Mouse (Mus musculus): ENCODE measurements around the gene Stab2.
A peak's percentile ranks its signal among the peaks of the same experiment; 100 is the strongest.

Gene Stab2

DNA sequence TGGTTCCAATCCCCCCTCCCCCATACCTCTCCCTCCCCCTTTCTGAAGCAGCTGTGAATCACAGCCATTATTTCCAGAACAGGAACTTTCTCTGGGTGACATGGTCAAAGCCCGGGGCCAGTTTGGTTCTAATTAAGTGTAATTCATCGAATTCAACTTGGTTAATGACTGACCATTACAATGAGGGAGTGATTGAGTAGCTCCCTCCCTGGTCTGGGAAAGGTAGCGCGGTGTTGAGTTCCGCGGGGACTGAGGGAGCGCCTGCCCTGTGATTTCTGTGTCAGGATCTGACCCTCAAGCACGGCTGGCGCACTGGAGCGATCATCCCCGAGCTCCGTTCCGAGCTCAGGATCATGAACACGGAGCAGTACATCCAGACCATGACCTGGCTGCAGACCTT lies 183.0 kb downstream of the Stab2 start:
- no peak for DNase-seq

DNA sequence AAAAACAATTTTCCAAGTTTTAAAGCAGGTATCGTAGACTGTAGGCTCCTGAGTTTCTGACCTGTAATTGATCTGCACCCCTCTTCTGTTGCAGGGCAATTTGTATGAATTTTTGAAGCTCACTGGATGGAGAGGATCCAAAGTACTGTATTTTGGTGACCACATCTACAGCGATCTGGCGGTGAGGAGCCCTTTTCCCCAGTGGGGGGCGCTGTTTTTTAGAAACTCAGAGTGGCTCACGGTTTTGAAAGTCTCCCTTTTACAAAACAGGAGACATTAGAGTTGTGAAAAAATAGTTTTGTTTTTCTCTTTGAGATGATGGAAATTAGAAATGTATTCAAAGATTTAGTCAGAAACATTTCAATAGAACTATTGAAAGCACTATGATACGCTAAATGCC lies 183.7 kb downstream of the Stab2 start:
- DNase-seq: no peak

DNA sequence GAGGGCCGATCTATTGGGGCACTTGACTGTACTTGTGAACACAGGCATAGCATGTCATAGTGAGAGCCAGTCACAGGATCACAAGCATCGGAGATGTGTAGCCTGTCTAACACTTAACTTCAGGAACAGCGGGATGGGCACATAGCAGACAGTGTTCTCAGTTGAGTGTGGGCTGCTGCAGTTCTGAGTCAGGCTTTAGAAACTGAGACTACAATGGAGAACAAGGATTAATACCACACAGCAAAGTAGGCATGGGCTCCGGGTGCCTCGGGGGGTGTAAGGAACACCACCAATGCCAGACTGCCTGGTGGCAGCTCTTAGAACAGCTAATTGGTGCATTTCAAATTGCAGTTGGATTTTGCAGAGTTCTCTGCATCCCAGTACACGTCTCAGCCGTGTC lies 186.8 kb downstream of the Stab2 start:
- no peak for DNase-seq

DNA sequence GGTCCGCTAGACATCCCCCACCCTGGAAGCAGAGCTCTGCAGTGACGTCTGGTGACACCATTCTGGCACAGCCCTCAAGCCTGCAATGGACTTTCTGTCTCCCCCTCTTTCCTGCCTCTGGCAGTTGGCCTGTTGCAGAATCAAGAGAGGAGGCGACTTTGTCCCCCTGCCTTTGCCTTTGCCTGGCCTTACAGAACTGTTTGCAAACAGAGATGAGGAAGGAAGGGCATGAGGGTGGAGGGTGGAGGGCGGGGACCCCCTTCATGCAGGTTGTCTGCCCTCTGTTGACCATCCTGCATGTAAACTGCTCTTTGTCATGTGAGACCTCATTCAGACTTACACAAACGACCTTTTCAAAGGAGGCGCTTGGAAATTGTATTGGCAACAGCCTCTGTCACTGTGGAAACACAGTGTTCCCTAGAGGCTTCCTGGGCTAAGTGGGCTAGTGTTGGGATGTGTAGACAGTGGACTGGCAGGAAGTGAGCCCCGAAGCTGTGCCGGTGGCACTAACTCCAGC lies 188.1 kb downstream of the Stab2 start:
- no peak for DNase-seq

DNA sequence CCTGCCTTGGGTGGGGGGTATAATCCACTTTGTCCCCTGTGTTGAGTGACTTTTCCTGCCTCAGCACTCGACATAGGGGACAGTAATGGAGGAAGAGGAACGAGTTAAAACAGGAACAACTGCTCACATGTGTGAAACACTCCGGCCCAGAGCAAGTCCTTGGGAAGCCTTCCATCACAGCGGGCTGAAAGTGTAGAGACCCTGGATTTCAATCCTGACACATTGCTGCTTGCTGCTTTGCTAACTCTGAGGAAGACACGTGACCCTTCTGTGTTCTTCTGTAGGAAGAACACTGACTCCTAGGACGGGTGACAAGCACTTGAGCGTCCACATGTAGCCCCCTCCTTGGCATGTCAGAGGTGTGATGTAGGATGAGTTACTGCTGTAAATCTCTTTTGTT lies 192.7 kb downstream of the Stab2 start:
- no peak for DNase-seq

DNA sequence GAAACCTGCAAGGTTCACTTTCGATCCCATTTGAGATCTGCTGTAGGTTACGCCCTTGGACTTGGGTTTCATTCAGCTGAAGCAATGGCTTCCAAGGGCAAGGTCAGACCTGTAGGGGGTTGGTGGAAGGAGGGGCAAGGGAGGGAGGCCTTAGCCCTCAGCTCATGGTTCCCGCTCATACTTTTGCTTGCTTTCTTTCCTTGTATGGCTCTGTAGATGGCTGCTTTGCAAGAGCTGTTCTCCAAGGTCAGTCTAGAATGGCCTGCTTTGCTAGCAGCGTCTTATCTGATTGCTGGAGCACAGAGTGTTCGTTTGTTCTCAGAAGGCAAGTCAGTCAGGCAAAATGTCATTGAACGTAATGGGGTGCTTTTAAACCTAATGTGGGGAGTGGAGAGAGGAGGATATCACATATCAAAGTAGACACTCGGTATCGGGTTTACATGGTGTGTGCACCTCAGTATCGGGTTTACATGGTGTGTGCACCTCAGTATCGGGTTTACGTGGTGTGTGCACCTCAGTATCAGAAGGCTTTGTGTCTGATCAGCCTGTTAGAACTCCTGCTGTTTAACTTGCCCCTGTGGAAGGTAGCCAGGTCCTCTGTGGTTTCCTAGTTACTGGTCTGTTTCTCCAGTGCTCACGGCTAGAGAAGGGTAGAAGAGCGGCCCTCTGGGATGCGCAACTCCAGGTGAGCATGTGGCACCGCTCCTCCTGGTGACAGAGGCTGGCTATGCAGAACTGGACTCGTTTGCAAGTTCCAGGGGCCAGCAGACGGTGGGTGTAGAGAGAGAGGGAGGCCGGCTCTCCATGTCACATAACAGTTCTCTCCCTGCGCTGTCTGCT lies 193.3 kb downstream of the Stab2 start:
- no peak for DNase-seq

DNA sequence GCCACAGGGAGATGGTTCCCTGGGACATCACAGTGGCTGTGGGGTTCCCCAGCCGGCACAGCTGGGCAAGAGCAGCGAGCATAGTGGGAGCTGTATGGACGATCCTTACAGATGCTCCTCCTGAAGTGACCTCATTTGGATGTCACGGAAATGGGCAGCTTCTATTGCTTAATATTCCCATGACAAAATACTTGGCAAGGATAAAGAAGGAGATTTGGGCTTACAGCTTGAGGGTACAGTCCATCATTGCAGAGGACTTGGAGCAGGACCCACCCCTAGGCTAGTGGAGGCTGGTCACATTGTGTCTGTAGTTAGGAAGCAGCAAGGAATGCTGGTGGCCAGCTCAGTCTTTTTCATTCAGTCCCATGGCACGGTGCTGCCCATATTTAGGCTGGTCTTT lies 197.2 kb downstream of the Stab2 start:
- no peak for DNase-seq

DNA sequence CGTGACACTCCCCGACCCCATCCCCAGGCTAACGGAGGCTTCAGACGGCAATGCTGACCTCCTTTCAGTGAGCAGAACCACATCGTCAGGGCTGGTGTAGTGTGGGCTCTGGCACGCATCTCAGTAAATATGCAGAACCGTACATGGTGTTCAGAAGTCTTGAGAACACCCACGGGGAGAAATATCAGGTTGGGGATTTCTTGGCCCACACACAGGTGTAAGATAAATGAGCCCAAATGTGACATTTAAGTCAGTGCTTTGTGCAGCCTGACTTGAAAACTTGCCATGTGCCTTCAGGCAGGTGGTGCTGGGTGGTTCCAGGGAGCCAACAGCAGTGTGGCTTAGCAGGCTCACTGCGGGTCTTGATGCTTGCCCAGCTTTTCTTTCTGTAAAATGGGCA lies 197.8 kb downstream of the Stab2 start:
- DNase-seq: peak; percentile 48

DNA sequence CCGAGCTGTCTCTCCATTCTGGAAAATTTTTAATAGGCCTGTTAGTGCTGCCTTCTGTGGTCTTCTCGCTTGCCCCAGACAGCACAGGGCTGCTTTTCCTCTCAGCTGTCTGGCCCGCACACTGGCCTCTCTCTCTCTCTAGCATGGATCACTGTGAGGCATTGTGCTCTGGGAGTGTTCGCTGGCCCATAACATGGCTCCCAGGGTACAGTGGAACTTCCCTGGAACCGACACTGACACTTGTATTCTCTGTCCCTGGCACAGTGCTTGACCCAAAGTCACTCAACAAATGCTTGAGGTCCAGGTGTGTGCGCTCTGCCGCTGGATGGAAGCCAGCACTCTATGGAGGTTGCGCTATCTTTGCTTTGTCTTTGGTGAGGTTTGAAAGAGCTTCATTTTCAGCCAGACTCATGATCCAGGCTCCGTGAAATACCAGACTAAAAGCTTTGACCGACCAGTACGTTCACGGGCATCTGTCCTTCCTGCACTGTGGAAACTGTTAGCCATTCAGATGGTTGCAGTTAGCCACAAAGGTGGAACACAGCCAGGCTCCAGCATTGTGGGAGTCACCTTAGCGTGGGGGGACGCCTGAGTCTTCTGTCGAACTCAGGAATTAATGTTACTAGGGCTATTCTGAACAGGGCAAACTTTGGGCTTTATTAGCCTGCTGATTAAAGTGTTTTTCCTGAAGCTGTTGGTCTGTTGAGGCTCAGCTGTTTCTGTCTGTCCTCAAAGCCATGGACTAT lies 199.6 kb downstream of the Stab2 start:
- DNase-seq: no peak

DNA sequence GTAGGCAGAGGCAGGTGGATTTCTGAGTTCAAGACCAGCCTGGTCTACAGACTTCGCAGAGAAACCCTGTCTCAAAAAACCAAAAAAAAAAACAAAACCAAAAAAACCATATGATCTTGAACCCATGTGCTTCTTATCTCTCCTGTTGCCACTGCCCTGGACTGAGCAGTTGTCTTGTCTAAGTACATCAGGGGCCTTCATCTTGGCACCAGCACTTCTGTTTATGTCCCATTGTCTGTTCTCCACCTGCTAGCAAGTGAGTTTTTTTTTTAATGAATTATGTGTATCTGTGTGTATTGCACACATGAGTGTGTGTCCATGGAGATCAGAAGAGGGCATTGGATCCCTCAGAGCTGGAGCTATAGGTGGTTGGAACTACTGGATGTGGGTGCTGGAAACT lies 200.5 kb downstream of the Stab2 start:
- DNase-seq: no peak

DNA sequence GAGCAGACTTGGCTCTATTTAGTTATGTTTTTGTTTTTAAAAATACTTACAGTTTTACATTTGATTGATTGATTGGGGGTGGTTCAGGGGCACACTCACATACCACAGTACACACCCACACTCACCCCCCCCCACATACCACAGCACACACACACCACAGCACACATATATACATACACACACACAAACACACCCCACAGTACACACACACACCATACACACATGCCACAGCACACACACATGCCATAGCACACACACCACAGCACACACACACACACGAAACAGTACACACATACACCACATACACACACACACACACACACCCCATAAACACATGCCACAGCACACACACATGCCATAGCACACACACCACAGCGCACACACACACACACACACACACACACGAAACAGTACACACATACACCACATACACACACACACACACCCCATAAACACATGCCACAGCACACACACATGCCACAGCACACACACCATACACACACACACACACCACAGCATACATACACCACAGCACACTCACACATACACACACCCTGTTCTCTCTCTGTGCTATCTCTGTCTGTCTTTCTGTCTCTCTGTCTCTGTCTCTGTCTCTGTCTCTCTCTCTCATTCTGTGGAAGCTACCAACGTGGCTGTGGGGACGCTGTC lies 211.6 kb downstream of the Stab2 start:
- no peak for DNase-seq

DNA sequence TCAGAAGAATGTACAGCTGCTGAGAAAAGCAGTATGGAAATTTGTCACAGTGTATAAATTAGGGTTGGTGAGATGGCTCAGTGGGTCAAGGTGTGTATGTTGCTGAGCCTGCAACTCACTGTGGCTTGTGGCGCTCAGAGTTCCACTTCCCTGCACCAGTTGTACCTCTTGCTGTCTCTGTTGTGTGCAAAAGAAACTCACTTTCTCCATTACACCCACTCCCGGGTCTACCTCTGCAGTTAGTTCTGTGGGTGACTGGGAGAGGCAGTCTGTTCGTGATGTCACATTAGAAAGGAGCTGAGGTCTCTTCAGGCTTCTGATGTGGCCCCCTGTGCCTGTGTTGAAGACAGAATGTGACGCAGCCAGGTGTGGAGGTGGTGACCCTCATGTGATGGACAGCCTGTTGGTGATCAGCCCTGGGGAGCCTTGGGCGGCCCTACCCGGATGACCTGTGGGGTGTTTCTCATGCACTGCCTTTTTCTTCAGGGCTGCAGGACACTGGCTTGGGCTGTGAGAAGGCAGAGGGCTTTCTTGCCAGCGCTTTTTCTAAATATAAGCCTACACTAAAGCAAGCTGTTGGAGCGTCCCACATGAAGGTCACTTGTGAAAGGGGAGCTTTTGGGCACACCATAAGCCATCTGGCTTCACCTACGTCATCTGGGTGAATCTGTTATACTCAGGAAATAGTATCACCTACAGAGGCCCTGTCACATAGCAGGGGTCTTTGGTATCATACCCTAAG lies 212.9 kb downstream of the Stab2 start:
- no peak for DNase-seq

DNA sequence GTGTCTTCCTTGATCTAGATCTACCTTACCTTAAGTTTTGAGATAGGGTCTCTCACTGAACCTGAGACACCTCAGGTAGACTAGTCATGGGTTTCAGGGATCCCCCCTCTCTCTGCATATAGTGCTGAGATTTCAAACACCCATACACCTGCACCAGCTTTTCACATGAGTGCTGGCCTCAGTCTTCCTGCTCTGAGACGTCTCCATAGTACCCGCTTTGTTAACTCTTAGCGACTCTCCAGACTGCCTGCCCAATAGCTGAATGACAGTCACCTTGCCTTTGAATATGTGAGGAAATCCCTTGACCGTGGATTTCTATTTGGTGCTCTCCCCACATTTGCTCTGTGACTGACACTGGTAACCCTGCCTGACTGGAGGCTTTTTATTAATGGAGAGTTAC lies 213.6 kb downstream of the Stab2 start:
- DNase-seq: no peak

DNA sequence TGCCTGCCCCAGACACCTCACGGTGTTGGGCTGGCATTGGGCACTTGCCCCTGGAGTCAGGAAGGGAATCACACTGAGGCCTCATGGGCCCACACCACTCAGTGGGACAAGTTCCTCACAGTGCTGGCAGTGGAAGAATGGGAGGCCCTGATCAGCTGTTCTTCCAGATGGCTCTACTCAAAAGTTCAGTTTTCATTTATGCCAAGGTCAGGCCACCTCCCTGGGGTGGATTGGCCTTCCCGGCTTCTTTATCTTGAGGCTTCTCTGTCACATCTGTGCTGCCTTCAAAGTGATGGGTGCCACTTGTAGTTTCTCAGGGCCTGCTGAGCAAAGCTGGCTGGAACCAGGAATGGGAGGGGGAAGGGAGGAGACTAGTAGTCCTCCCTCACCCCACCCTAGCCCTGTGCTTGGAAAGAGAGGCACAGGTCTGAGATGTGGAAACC lies 214.3 kb downstream of the Stab2 start:
- no peak for DNase-seq

DNA sequence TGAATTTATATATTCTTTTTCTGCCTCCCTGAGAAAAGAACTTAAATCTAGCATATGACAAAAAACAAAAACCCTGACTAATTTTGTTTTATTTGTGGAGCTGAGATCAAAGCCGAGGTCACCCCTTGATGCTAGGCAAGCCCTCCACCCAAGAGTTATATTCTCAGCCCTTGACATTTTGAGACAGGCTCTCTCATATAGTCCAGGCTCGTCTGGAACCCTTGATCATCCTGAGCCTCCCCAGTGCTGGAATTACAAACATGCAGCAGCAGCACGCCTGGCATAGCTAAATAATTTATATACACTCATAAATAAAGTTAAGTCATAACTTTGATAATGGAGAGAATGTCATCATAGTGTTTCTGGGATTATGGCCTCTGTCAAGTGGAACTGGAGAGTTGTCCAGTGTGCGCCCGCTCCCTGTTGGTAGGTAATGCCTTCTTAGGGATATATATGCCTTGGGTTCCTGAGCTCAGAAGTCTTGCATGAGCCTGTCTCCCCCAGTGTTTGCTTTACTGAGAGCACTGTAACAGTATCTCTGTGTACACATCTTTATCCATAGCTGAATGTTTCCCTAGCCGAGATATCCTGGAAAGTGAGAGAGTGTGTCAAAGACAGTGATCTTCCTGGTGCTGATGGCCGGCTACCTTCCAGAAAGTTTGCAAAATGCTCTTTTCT lies 216.2 kb downstream of the Stab2 start:
- no peak for DNase-seq
